Mouse (Mus musculus): ENCODE measurements around the gene Coa4. TPM values are rescaled to one million over a fixed set of nuclear protein-coding genes. Genes with fewer than 3 reads are reported as not detected.
"Not testable (repeated sequence)": the region's sequence is repeated elsewhere in the genome, so short reads cannot be mapped to it uniquely, and the experiment has no call there.

Coa4 gene
- polyA plus RNA-seq, 1 experiment from 2014 or later, result 14.9 TPM

DNA sequence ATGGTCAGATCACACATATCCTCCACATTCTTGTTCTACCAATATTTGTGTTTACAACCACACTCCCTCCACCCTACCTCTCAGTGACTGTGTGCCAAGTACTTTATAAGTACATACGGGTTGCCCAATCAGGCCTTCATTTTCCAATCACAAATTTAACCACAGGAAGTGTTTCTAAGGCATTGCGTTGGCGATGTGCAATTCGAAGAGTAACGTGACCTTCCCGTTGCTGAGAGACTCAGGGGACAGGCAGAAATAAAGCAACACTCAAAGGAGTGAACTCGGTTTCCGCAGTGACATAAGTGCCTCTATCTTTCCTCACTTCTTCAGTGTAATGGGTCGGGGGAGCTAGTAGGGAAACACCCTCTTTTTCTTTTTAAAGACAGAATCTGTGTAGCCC, 2.6 kb downstream of the Coa4 start:
- 93% methylated on average over 9 of the region's 9 CpGs for WGBS
- ATAC-seq (ENCODE audit: insufficient number of reproducible peaks, insufficient read depth, low FRiP score, low TSS enrichment), result no peak
- no peak overlapping the region for H3K4me3 ChIP-seq
- H3K9me3 ChIP-seq, result no peaks in the 10 kb centered on the region
- H3K4me2 ChIP-seq (replicated peaks), result no peak overlapping the region
- H3K36me3 ChIP-seq, result peaks cover 16% of the 10 kb centered on the region
- H3K27me3 ChIP-seq, result no peaks in the 10 kb centered on the region
- no peak overlapping the region for H3K27ac ChIP-seq
- H3K9ac ChIP-seq, result no peak overlapping the region
- peaks cover 3% of the 10 kb centered on the region for H3K4me1 ChIP-seq

GRCm38 (mm10) chr7:100544437-100544836, 7.6 kb downstream of the Coa4 start:
- no peaks in the 10 kb centered on the region for H3K27me3 ChIP-seq
- no peak overlapping the region for H3K27ac ChIP-seq
- H3K36me3 ChIP-seq, result peaks cover 8% of the 10 kb centered on the region
- H3K9ac ChIP-seq, result no peak overlapping the region
- H3K4me1 ChIP-seq, result no peaks in the 10 kb centered on the region
- 70% methylated on average over 1 of the region's 1 CpGs for WGBS
- no peak overlapping the region for H3K4me3 ChIP-seq
- H3K9me3 ChIP-seq, result no peaks in the 10 kb centered on the region
- H3K4me2 ChIP-seq (replicated peaks), result no peak overlapping the region
- ATAC-seq (ENCODE audit: insufficient number of reproducible peaks, insufficient read depth, low FRiP score, low TSS enrichment), result no peak

GRCm38 (mm10) chr7:100547631-100548030, 10.8 kb downstream of the Coa4 start:
- WGBS, result 72% methylated on average over 4 of the region's 4 CpGs
- no peak overlapping the region for H3K27ac ChIP-seq
- no peaks in the 10 kb centered on the region for H3K4me1 ChIP-seq
- H3K9me3 ChIP-seq, result no peaks in the 10 kb centered on the region
- no peak for ATAC-seq (ENCODE audit: insufficient number of reproducible peaks, insufficient read depth, low FRiP score, low TSS enrichment)
- no peak overlapping the region for H3K4me2 ChIP-seq (replicated peaks)
- H3K9ac ChIP-seq, result no peak overlapping the region
- no peaks in the 10 kb centered on the region for H3K27me3 ChIP-seq
- no peaks in the 10 kb centered on the region for H3K36me3 ChIP-seq
- no peak overlapping the region for H3K4me3 ChIP-seq

- no peaks in the 10 kb centered on the region for H3K9me3 ChIP-seq
- no peak overlapping the region for H3K4me2 ChIP-seq (replicated peaks)
- no peak overlapping the region for H3K4me3 ChIP-seq
- H3K9ac ChIP-seq, result no peak overlapping the region
- H3K4me1 ChIP-seq, result no peaks in the 10 kb centered on the region
- no peaks in the 10 kb centered on the region for H3K27me3 ChIP-seq
- no peak for ATAC-seq (ENCODE audit: insufficient number of reproducible peaks, insufficient read depth, low FRiP score, low TSS enrichment)
- H3K36me3 ChIP-seq, result no peaks in the 10 kb centered on the region
- WGBS, result 86% methylated on average over 3 of the region's 3 CpGs
- no peak overlapping the region for H3K27ac ChIP-seq
Measured at GRCm38 (mm10) chr7:100549796-100550195, 12.9 kb downstream of the Coa4 start.

- Histone ChIP-seq H3K27ac (no peak overlapping the region), H3K27me3 (no peaks in the 10 kb centered on the region), H3K36me3 (no peaks in the 10 kb centered on the region), H3K4me3 (no peak overlapping the region), H3K4me1 (peaks cover 3% of the 10 kb centered on the region; the same call in 1 of the 2 replicates), H3K9ac (no peak overlapping the region), H3K4me2 (replicated peaks) (no peak overlapping the region), H3K9me3 (no peaks in the 10 kb centered on the region)
- ATAC-seq (ENCODE audit: insufficient number of reproducible peaks, insufficient read depth, low FRiP score, low TSS enrichment), result no peak
- 62% methylated on average over 5 of the region's 5 CpGs for WGBS
Measured at GRCm38 (mm10) chr7:100550338-100551007, 13.6 kb downstream of the Coa4 start.

- Histone ChIP-seq H3K27ac (peak overlapping the region; percentile 79), H3K9me3 (no peaks in the 10 kb centered on the region), H3K9ac (no peak overlapping the region), H3K4me1 (peaks cover 6% of the 10 kb centered on the region; the same call in 1 of the 2 replicates), H3K4me2 (replicated peaks) (no peak overlapping the region), H3K4me3 (no peak overlapping the region), H3K27me3 (no peaks in the 10 kb centered on the region), H3K36me3 (no peaks in the 10 kb centered on the region)
- WGBS, result 67% methylated on average over 5 of the region's 5 CpGs
- no peak for ATAC-seq (ENCODE audit: insufficient number of reproducible peaks, insufficient read depth, low FRiP score, low TSS enrichment)
Measured at GRCm38 (mm10) chr7:100554939-100555338, 18.1 kb downstream of the Coa4 start.

DNA sequence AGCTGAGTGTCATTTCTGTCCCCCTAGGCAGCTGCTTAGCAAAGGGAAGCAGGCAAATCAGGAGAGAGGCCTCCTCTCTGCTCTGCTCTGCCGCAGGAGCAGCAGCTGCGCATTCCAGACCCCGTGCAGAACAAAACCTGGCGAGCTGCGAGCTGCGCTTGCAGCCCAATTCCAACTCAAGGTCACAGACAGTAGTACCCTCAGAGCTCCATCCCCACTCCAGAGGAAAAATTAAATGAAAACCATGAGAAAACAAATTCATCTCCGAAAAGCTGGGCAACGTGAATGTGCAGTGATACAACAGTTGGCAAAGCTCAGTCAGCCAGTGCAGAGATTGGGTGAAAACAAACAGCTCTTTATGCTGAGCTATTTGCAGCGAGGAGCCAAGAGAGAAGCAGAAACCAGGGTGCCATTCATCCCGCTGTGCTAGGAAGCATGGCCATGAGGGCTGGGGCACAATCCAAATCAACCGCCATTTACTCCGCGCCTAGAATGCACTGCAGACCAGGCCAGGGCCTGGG, 18.6 kb downstream of the Coa4 start:
- Histone ChIP-seq H3K4me2 (replicated peaks) (peak overlapping the region; percentile 13; the same call in 1 of the 2 replicates), H3K4me1 (peaks cover 6% of the 10 kb centered on the region; the same call in 1 of the 2 replicates), H3K9me3 (no peaks in the 10 kb centered on the region), H3K36me3 (no peaks in the 10 kb centered on the region), H3K9ac (peak overlapping the region; percentile 29; the same call in 1 of the 2 replicates), H3K27ac (peak overlapping the region; percentile 79), H3K4me3 (no peak overlapping the region), H3K27me3 (no peaks in the 10 kb centered on the region)
- ATAC-seq (ENCODE audit: insufficient number of reproducible peaks, insufficient read depth, low FRiP score, low TSS enrichment), result no peak
- 21% methylated on average over 13 of the region's 13 CpGs for WGBS

DNA sequence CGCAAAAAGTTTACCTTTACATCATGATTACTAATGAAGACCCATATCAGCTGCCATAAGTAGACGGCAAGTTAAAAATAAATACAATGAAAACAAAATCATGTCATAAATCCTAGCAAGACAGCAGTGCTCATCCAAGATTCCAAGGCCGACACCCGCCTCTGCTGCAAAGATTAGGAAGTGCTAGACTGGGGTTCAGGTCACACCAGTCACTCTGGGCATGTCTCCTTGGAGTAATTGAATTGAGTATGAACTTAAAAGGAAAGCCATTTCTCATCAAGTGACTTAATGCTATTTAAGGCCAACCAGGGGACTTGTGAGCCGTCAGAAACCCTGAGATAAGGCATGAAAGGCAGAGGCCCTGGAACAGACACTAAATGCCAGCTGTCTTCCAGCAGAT, 20.4 kb downstream of the Coa4 start:
- Histone ChIP-seq H3K27me3 (no peaks in the 10 kb centered on the region), H3K27ac (no peak overlapping the region), H3K4me1 (peaks cover 6% of the 10 kb centered on the region; the same call in 1 of the 2 replicates), H3K4me2 (replicated peaks) (no peak overlapping the region), H3K9me3 (no peaks in the 10 kb centered on the region), H3K9ac (no peak overlapping the region), H3K36me3 (no peaks in the 10 kb centered on the region), H3K4me3 (no peak overlapping the region)
- no peak for ATAC-seq (ENCODE audit: insufficient number of reproducible peaks, insufficient read depth, low FRiP score, low TSS enrichment)
- WGBS, result 88% methylated on average over 5 of the region's 5 CpGs

DNA sequence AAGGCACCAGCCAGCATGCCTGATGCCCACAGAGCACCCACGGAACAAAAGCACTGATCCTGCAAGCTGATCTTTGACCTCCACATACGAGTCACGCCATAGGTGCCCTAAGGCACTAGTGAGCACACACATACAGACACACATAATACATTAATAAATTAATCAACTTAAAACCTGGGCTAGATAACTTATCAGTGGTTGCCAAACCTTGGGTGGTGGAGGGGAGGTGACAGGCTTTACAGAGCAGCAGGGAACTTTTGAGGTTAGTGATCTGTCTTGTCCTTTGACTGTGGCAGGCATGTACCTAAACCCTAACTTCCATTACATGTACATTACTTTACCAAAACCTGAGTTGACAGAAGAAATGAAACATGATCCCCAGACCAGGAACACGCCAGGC, 22.5 kb downstream of the Coa4 start:
- no peak overlapping the region for H3K27ac ChIP-seq
- H3K4me1 ChIP-seq, result peaks cover 6% of the 10 kb centered on the region; the same call in 1 of the 2 replicates
- H3K36me3 ChIP-seq, result no peaks in the 10 kb centered on the region
- 70% methylated on average over 4 of the region's 4 CpGs for WGBS
- no peaks in the 10 kb centered on the region for H3K27me3 ChIP-seq
- no peak overlapping the region for H3K4me2 ChIP-seq (replicated peaks)
- ATAC-seq (ENCODE audit: insufficient number of reproducible peaks, insufficient read depth, low FRiP score, low TSS enrichment), result no peak
- H3K9me3 ChIP-seq, result no peaks in the 10 kb centered on the region
- no peak overlapping the region for H3K9ac ChIP-seq
- H3K4me3 ChIP-seq, result no peak overlapping the region

DNA sequence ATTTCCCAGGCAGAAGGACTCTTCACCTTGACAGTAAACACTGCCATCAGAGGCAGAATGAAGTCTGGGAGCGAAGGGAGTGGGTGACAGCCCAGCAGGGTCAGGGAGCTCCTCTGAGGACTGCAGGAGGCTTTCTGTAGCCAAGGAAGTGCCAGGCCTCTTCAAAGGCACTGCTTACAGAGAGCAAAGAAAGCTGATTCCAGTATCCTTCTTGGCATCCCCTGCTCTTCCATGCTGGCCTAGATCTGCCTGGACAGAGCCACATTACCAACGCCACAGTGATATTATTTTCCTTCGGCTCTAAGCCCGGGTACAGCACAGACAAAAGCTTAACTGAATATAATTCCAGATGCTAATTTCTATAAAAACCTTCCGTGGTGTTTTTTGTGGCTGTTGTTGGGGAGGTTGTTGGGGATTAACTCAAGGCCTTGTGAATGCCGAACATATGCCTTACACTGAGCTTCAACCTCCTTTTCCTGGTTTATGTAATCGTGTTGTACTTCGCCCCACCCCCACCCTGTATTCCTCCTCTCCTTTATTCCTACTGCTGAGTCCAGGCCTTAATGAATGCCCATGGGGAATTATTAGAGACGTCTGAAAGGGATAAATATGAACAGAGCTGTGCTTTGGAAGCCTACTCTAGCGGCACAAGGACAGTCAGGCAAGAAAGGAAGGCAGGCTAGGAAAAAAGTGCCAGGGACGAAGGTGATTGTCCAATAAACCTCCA, 25.2 kb downstream of the Coa4 start:
- no peaks in the 10 kb centered on the region for H3K27me3 ChIP-seq
- no peak for ATAC-seq (ENCODE audit: insufficient number of reproducible peaks, insufficient read depth, low FRiP score, low TSS enrichment)
- no peaks in the 10 kb centered on the region for H3K9me3 ChIP-seq
- WGBS, result 63% methylated on average over 11 of the region's 11 CpGs
- no peak overlapping the region for H3K4me3 ChIP-seq
- peaks cover 8% of the 10 kb centered on the region for H3K36me3 ChIP-seq
- H3K27ac ChIP-seq, result 0 out of 2 replicates have a peak overlapping the region, but pooled peaks have one; percentile 4
- H3K4me1 ChIP-seq, result no peaks in the 10 kb centered on the region
- no peak overlapping the region for H3K9ac ChIP-seq
- H3K4me2 ChIP-seq (replicated peaks), result no peak overlapping the region

DNA sequence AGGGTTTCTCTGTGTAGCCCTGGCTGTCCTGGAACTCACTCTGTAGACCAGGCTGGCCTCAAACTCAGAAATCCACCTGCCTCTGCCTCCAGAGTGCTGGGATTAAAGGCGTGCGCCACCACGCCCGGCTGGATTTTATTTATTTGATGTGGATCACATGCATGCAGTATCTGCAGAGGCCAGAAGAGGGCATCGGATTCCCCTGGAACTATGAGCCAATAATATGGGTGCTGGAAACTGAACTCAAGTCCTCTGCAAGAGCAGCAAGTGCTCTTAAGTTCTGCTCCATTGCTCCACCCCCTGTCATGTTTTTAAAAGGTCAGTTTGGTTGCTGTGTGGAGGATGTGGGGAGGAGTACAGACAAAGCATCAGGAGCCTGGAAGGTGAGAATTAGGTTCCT, 30.4 kb downstream of the Coa4 start:
- H3K9me3 ChIP-seq; ATAC-seq (ENCODE audit: insufficient number of reproducible peaks, insufficient read depth, low FRiP score, low TSS enrichment); H3K27ac ChIP-seq; H3K27me3 ChIP-seq; H3K36me3 ChIP-seq; H3K4me2 ChIP-seq (replicated peaks); H3K9ac ChIP-seq; H3K4me1 ChIP-seq; H3K4me3 ChIP-seq: not testable (repeated sequence)
- WGBS, result 74% methylated on average over 5 of the region's 5 CpGs

DNA sequence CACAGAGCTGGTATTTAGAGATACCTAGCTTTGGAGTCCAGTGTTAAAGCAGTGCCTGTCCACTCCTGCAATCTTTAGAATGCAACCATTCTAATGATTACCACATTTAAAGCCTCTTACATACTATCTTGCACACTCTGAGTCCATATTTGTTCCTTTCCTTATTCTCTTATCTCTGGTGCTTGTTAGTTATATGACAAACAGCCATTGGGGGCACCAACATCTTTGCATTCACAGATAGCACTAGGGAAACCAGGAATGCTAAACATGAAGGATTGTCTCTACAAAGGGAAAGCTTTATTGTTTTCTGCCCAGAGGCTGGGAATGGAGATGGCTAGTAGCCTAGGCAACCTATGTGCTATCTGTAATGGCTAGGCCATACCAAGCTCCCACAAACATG, 33.0 kb downstream of the Coa4 start:
- Histone ChIP-seq H3K9ac (no peak overlapping the region), H3K27ac (no peak overlapping the region), H3K4me2 (replicated peaks) (no peak overlapping the region), H3K4me3 (no peak overlapping the region), H3K27me3 (no peaks in the 10 kb centered on the region), H3K4me1 (no peaks in the 10 kb centered on the region), H3K9me3 (no peaks in the 10 kb centered on the region), H3K36me3 (peaks cover 2% of the 10 kb centered on the region)
- ATAC-seq (ENCODE audit: insufficient number of reproducible peaks, insufficient read depth, low FRiP score, low TSS enrichment), result no peak

All from embryonic facial prominence, embryonic 12.5 days (tissue).